Mouse (Mus musculus): Measurements from ENCODE around the gene Itga2b.
"Not testable (repeated sequence)": the region's sequence is repeated elsewhere in the genome, so short reads cannot be mapped to it uniquely, and the experiment has no call there.

Itga2b gene

GRCm38 (mm10) chr11:102410345-102410744 is 59.6 kb downstream of the Itga2b start:
- not testable (repeated sequence) for DNase-seq

GRCm38 (mm10) chr11:102409795-102410330 is 60.1 kb downstream of the Itga2b start:
- DNase-seq: no peak

- no peak for DNase-seq
Observed at GRCm38 (mm10) chr11:102408888-102409794, 60.8 kb downstream of the Itga2b start.

- peak; percentile 98 to 99 for DNase-seq
Observed at GRCm38 (mm10) chr11:102408344-102408876, 61.5 kb downstream of the Itga2b start.

- DNase-seq: no peak
Observed at GRCm38 (mm10) chr11:102407834-102408215, 62.1 kb downstream of the Itga2b start, which contains the start of gene Slc25a39. Gene Slc25a39 (minus strand): TSS chr11:102407946.

- DNase-seq: peak; percentile 88 to 91
Observed at GRCm38 (mm10) chr11:102406900-102407833, 62.8 kb downstream of the Itga2b start.

GRCm38 (mm10) chr11:102406401-102406800 is 63.5 kb downstream of the Itga2b start:
- DNase-seq: no peak

- DNase-seq: no peak
Observed at GRCm38 (mm10) chr11:102405544-102406285, 64.2 kb downstream of the Itga2b start.

GRCm38 (mm10) chr11:102404161-102405010 is 65.5 kb downstream of the Itga2b start:
- DNase-seq: peak in 1 of 2 experiments; percentile 44

GRCm38 (mm10) chr11:102403657-102404056 is 66.3 kb downstream of the Itga2b start:
- DNase-seq: no peak
